Mouse (Mus musculus): ENCODE results near the gene Teddm2. TPM values are rescaled to one million over a fixed set of nuclear protein-coding genes. Genes with fewer than 3 reads are reported as not detected.

The Teddm2 gene
- polyA plus RNA-seq, 1 experiment from 2014 or later, result 1.4 TPM

GRCm38 (mm10) chr1:153909213-153909962, 9.4 kb upstream of the Teddm2 start:
- Histone ChIP-seq H3K9me3 (ENCODE audit: control insufficient read depth, low read length) (no peaks in the 10 kb centered on the region), H3K4me2 (ENCODE audit: low read length) (no peak overlapping the region), H3K27me3 (replicated peaks; ENCODE audit: control insufficient read depth, insufficient read depth, low read length) (no peaks in the 10 kb centered on the region), H3K36me3 (ENCODE audit: control insufficient read depth, insufficient read depth, low read length) (peaks cover 37% of the 10 kb centered on the region), H3K4me3 (ENCODE audit: low read length) (no peak overlapping the region), H3K27ac (ENCODE audit: low read depth, low read length) (no peak overlapping the region), H3K4me1 (ENCODE audit: control insufficient read depth, insufficient read depth, low read depth, low read length) (no peaks in the 10 kb centered on the region), H3K9ac (ENCODE audit: low read depth, low read length) (no peak overlapping the region)
- no peak for ATAC-seq
- 94% methylated on average over 10 of the region's 10 CpGs for WGBS

- Histone ChIP-seq H3K4me2 (ENCODE audit: low read length) (no peak overlapping the region), H3K9me3 (ENCODE audit: control insufficient read depth, low read length) (no peaks in the 10 kb centered on the region), H3K9ac (ENCODE audit: low read depth, low read length) (no peak overlapping the region), H3K36me3 (ENCODE audit: control insufficient read depth, insufficient read depth, low read length) (peaks cover 38% of the 10 kb centered on the region), H3K27me3 (replicated peaks; ENCODE audit: control insufficient read depth, insufficient read depth, low read length) (no peaks in the 10 kb centered on the region), H3K4me1 (ENCODE audit: control insufficient read depth, insufficient read depth, low read depth, low read length) (no peaks in the 10 kb centered on the region), H3K27ac (ENCODE audit: low read depth, low read length) (no peak overlapping the region), H3K4me3 (ENCODE audit: low read length) (no peak overlapping the region)
- WGBS, result 91% methylated on average over 4 of the region's 4 CpGs
- ATAC-seq, result no peak
Observed at GRCm38 (mm10) chr1:153908741-153909140, 8.7 kb upstream of the Teddm2 start.

- ATAC-seq, result no peak
- Histone ChIP-seq H3K27me3 (replicated peaks; ENCODE audit: control insufficient read depth, insufficient read depth, low read length) (no peaks in the 10 kb centered on the region), H3K4me3 (ENCODE audit: low read length) (no peak overlapping the region), H3K4me1 (ENCODE audit: control insufficient read depth, insufficient read depth, low read depth, low read length) (peaks cover under 1% of the 10 kb centered on the region), H3K27ac (ENCODE audit: low read depth, low read length) (no peak overlapping the region), H3K36me3 (ENCODE audit: control insufficient read depth, insufficient read depth, low read length) (peaks cover 44% of the 10 kb centered on the region), H3K9ac (ENCODE audit: low read depth, low read length) (no peak overlapping the region), H3K4me2 (ENCODE audit: low read length) (no peak overlapping the region), H3K9me3 (ENCODE audit: control insufficient read depth, low read length) (no peaks in the 10 kb centered on the region)
- 71% methylated on average over 6 of the region's 6 CpGs for WGBS
Observed at GRCm38 (mm10) chr1:153908208-153908607, 8.2 kb upstream of the Teddm2 start.

DNA sequence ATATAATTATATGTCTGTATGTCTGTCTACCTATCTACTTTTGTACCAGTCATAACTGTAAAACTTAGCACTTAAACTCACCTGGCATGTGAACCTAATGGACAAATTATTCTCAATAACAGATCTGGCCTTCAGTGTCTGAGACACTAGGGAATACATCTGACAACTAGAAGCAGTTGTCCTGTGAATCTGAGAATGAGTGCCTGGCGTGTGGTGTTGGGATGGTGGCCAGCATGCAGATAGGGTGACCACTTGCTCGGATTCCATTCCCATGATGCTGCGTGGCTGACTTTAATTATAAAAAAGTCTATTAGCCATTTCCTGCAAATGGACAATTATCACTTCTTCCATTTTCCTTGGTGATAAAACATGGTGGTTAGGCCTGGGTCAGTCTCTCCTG, 5.9 kb upstream of the Teddm2 start:
- H3K27ac ChIP-seq (ENCODE audit: low read depth, low read length), result no peak overlapping the region
- H3K9me3 ChIP-seq (ENCODE audit: control insufficient read depth, low read length), result no peaks in the 10 kb centered on the region
- no peak overlapping the region for H3K9ac ChIP-seq (ENCODE audit: low read depth, low read length)
- no peak overlapping the region for H3K4me3 ChIP-seq (ENCODE audit: low read length)
- no peak for ATAC-seq
- no peaks in the 10 kb centered on the region for H3K27me3 ChIP-seq (replicated peaks; ENCODE audit: control insufficient read depth, insufficient read depth, low read length)
- peaks cover 19% of the 10 kb centered on the region for H3K4me1 ChIP-seq (ENCODE audit: control insufficient read depth, insufficient read depth, low read depth, low read length)
- 88% methylated on average over 3 of the region's 3 CpGs for WGBS
- H3K36me3 ChIP-seq (ENCODE audit: control insufficient read depth, insufficient read depth, low read length), result peaks cover 45% of the 10 kb centered on the region
- H3K4me2 ChIP-seq (ENCODE audit: low read length), result no peak overlapping the region

- Histone ChIP-seq H3K27me3 (replicated peaks; ENCODE audit: control insufficient read depth, insufficient read depth, low read length) (no peaks in the 10 kb centered on the region), H3K36me3 (ENCODE audit: control insufficient read depth, insufficient read depth, low read length) (peaks cover 40% of the 10 kb centered on the region), H3K27ac (ENCODE audit: low read depth, low read length) (no peak overlapping the region), H3K9ac (ENCODE audit: low read depth, low read length) (no peak overlapping the region), H3K4me2 (ENCODE audit: low read length) (no peak overlapping the region), H3K9me3 (ENCODE audit: control insufficient read depth, low read length) (no peaks in the 10 kb centered on the region), H3K4me1 (ENCODE audit: control insufficient read depth, insufficient read depth, low read depth, low read length) (peaks cover 19% of the 10 kb centered on the region), H3K4me3 (ENCODE audit: low read length) (no peak overlapping the region)
- 99% methylated on average over 14 of the region's 14 CpGs for WGBS
- no peak for ATAC-seq
Observed at GRCm38 (mm10) chr1:153904236-153904635, 4.2 kb upstream of the Teddm2 start.

DNA sequence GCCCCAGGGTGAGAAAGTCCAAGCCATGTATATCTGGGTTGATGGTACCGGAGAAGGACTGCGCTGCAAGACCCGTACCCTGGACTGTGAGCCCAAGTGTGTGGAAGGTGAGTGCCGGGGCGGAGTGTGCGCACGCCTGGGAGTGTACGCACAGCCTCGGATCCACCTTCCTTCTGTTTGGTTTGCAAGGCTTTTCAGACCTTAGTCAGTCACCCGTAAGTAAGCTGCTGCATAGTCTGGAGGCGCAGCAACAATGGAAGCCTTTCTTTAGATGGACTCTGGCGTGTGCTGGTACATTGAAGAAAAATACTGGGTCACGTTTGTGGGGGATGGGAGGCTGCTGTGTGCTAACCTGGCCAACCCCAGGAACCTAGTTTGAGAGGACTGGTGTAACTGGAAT, 3.0 kb upstream of the Teddm2 start:
- no peak overlapping the region for H3K9ac ChIP-seq (ENCODE audit: low read depth, low read length)
- peaks cover 33% of the 10 kb centered on the region for H3K36me3 ChIP-seq (ENCODE audit: control insufficient read depth, insufficient read depth, low read length)

DNA sequence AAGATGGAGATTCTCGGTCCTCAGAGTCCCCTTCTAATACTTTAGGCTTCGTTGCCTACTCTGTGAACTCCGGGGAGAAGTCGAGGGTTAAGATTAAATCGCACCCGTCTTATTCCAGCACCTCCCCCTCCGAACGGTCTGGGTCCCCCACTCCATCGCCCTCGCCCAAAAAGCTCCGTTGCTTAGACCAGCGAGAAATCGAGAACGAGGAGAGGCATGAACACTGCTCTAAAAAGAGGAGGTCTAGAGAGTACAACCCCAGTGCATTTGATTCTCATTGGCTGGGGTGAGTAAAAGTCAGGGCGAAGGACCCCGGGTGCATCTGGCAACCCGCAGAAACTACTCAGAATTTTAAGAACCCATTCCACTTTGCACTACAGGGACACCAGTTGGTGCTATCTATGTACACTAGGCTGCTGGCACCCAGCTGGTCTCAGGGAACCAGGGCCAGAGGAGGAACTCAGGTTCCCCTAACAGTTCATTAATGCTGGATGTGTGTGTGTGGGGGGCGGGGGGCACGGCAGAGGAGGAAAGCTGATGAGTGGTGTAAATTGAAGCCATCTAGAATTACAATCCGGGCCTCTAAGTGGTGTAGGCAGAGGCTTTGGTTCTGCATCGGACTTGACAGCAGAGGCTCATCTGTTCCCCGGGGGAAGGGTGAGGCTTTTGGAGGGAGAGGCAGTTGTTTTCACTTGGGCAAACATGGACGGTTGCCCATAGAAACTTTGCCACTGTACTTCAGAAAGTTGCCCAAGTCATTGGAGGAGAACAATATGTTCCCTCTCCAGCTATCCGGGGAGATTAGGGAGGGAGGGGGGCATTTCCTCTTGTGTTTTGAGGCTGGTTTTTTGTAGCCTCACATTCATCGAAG, 1.1 kb upstream of the Teddm2 start:
- no peak for ATAC-seq
- H3K4me1 ChIP-seq (ENCODE audit: control insufficient read depth, insufficient read depth, low read depth, low read length), result peaks cover 23% of the 10 kb centered on the region
- H3K4me3 ChIP-seq (ENCODE audit: low read length), result peak overlapping the region; percentile 95
- peak overlapping the region; percentile 94 for H3K9ac ChIP-seq (ENCODE audit: low read depth, low read length)
- H3K27ac ChIP-seq (ENCODE audit: low read depth, low read length), result peak overlapping the region; percentile 95
- H3K9me3 ChIP-seq (ENCODE audit: control insufficient read depth, low read length), result no peaks in the 10 kb centered on the region
- peak overlapping the region; percentile 83 for H3K4me2 ChIP-seq (ENCODE audit: low read length)
- 1% methylated on average over 25 of the region's 25 CpGs for WGBS
- no peaks in the 10 kb centered on the region for H3K27me3 ChIP-seq (replicated peaks; ENCODE audit: control insufficient read depth, insufficient read depth, low read length)
- H3K36me3 ChIP-seq (ENCODE audit: control insufficient read depth, insufficient read depth, low read length), result peaks cover 14% of the 10 kb centered on the region

More for the DNA sequence above, 3.0 kb upstream of the Teddm2 start:
- peak overlapping the region; percentile 83 for H3K4me2 ChIP-seq (ENCODE audit: low read length)
- 40% methylated on average over 13 of the region's 13 CpGs for WGBS
- H3K4me3 ChIP-seq (ENCODE audit: low read length), result peak overlapping the region; percentile 22
- peaks cover 23% of the 10 kb centered on the region for H3K4me1 ChIP-seq (ENCODE audit: control insufficient read depth, insufficient read depth, low read depth, low read length)
- no peak for ATAC-seq
- no peaks in the 10 kb centered on the region for H3K9me3 ChIP-seq (ENCODE audit: control insufficient read depth, low read length)
- no peaks in the 10 kb centered on the region for H3K27me3 ChIP-seq (replicated peaks; ENCODE audit: control insufficient read depth, insufficient read depth, low read length)
- no peak overlapping the region for H3K27ac ChIP-seq (ENCODE audit: low read depth, low read length)

DNA sequence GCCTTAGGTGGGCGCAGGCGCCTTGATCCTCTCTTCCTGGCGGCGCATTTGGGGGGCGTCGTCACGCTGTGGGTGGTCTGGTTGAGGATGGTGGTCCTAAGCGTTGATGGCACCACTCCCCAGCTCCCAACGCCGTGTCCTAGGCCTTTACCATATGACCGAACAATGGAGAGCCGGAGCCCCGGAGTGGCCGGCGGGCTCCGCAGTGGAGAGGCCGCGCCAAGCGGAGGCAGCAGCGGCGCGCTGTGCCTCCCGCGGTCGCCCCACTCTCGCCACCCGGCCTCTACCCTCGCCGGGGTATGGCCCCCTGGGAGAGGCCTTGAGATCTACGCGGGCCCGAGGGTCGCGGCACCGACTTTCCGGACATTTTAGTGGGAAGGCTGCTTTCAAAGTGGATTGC, 353 bp upstream of the Teddm2 start:
- WGBS, result under 1% methylated on average over 34 of the region's 36 CpGs
- ATAC-seq, result peak; percentile 20

More for the DNA sequence above, 353 bp upstream of the Teddm2 start:
- Histone ChIP-seq H3K9ac (ENCODE audit: low read depth, low read length) (peak overlapping the region; percentile 94), H3K27ac (ENCODE audit: low read depth, low read length) (peak overlapping the region; percentile 95), H3K27me3 (replicated peaks; ENCODE audit: control insufficient read depth, insufficient read depth, low read length) (no peaks in the 10 kb centered on the region), H3K4me3 (ENCODE audit: low read length) (peak overlapping the region; percentile 95), H3K4me2 (ENCODE audit: low read length) (peak overlapping the region; percentile 83), H3K4me1 (ENCODE audit: control insufficient read depth, insufficient read depth, low read depth, low read length) (peaks cover 23% of the 10 kb centered on the region), H3K36me3 (ENCODE audit: control insufficient read depth, insufficient read depth, low read length) (peaks cover 14% of the 10 kb centered on the region), H3K9me3 (ENCODE audit: control insufficient read depth, low read length) (no peaks in the 10 kb centered on the region)

Measured in hindbrain, embryonic 16.5 days (tissue).